Mouse (Mus musculus) CD8-positive naive resting alpha-beta T cell, adult 57 days (primary cell): ENCODE results near the gene Sirpb1a. TPM values are rescaled to one million over a fixed set of nuclear protein-coding genes. Genes with fewer than 3 reads are reported as not detected.

Source experiments
- total RNA-seq: library from RNA; stranded (reverse); gene quantifications from one replicate; pipeline ENCODE4 v1.2.4, GENCODE M21; 2023

Gene Sirpb1a
- total RNA-seq: 0.34 TPM

GRCm38 (mm10) chr3:15426447-15426846 lies at the start of gene Sirpb1a:
Gene Sirpb1a (minus strand): TSS chr3:15426520.

DNA sequence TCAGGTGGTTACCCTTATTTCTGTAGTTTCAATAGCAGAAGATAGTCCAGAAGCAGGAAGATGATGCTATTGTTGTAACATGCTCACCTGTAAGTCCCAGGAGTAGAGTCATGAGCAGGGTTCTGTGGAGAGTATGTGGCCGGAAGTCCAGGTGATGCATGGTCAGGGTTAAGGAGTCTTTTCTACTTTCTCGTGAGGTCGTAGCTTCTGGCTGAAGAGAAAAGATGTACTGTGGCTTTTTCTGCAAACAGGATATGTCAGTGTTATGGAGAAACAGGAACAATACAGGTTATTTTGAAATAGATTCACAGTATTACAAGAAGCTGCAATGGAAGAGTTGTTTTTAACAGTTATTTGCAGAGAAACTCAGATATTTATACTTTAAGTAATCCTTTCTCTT lies 94.3 kb downstream of the Sirpb1a start, which contains the start of gene Gm9733:
Gm9733 (minus strand) TSS at position 240 of the 400 bp plus-strand sequence.

Other genes with a start within 250 kb of the Sirpb1a start
- not detected for gene Gm9733, start 94.2 kb downstream of the Sirpb1a start, total RNA-seq
- not detected for gene Sirpb1b, start 148.5 kb upstream of the Sirpb1a start, total RNA-seq